Mouse (Mus musculus) erythroblast, embryonic 14.5 days (primary cell): ENCODE measurements around the gene Crb2. TPM values are rescaled to one million over a fixed set of nuclear protein-coding genes. Genes with fewer than 3 reads are reported as not detected.
A peak's percentile ranks its signal among the peaks of the same experiment; 100 is the strongest.

Experiments used
- H3K27me3 ChIP-seq: 2 replicates; pipeline ENCODE4 v1.6.1; 2012; ENCODE audit warnings: inconsistent platforms; ENCODE audit not compliant: control insufficient read depth
- H3K36me3 ChIP-seq: 2 replicates; pipeline ENCODE4 v1.6.1; 2012; ENCODE audit warnings: mild to moderate bottlenecking, inconsistent platforms; ENCODE audit not compliant: control insufficient read depth
- H3K4me1 ChIP-seq: 2 replicates; pipeline ENCODE4 v1.6.1; 2012; ENCODE audit warnings: inconsistent platforms; ENCODE audit not compliant: control insufficient read depth
- H3K4me3 ChIP-seq: replicated peaks from 2 replicates; pipeline ENCODE3; 2012; ENCODE audit warnings: moderate library complexity, mild to moderate bottlenecking, inconsistent platforms
- H3K9me3 ChIP-seq: 2 replicates; pipeline ENCODE4 v1.6.1; 2012; ENCODE audit warnings: low read length, inconsistent platforms, mixed read lengths; ENCODE audit not compliant: control insufficient read depth
- GATA1 ChIP-seq: IDR thresholded peaks from 2 replicates; pipeline ENCODE4 v1.6.1; 2012; ENCODE audit warnings: low read length, inconsistent platforms, mixed read lengths
- TAL1 ChIP-seq: IDR thresholded peaks from 3 replicates; pipeline ENCODE4 v1.6.1; 2012; ENCODE audit warnings: low read length, inconsistent platforms, mixed read lengths
- polyA plus RNA-seq: library from polyadenylated mRNA; stranded (reverse); fragments of >175 nt; gene quantifications from 2 replicates; pipeline ENCODE4 v1.2.3, GENCODE M21; 2012

Gene Crb2
- polyA plus RNA-seq, 1 experiment = not detected

DNA sequence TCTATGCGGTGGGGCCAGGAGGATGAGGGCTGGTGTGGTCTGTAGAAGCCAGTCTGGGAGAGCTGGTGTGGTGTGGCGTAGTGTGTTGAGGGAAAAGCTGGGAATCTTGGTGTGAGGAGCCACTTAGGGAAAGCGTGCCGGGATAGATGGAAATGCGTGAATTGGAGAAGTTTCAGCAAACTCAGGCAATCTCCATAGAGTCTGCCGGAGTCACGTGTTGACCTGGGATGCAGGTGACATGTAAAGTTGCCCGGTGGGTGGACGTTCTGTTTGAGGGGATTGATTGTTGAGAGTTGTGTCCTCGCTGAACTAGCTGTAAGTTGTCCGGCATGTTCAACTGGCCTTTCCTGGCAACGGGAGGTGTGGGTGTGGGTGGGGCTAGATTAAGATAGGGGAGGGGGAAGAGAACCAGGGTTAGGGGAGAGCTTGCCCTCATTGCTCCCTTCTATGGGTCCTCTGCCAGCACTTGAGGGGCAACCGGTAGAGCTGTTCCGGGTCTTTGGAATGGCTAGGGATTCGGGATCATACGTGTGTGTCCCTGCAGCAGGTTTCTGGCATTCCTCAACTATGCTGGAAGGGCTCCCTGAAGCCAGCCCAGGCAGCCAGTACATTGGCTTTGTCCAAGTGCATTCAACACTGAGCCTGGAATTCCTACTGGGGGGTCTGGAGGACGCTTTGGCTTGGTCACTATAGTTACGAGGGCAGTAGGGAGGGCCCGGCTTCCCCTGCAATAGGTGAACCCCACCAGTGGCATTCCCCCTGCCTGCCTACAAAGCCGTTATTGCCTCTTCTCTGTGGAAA, 762 bp downstream of the Crb2 start:
- peaks cover 51% of the 10 kb centered on the region for H3K27me3 ChIP-seq
- H3K4me1 ChIP-seq = peaks cover 36% of the 10 kb centered on the region
- H3K9me3 ChIP-seq = no peaks in the 10 kb centered on the region
- no peaks in the 10 kb centered on the region for H3K36me3 ChIP-seq
- TF ChIP-seq TAL1 (no peak), GATA1 (no peak)
- no peak overlapping the region for H3K4me3 ChIP-seq

GRCm38 (mm10) chr2:37777958-37778720, 2.1 kb downstream of the Crb2 start:
- peaks cover 50% of the 10 kb centered on the region for H3K27me3 ChIP-seq
- H3K36me3 ChIP-seq = no peaks in the 10 kb centered on the region
- TF ChIP-seq GATA1 = no peak
- TF ChIP-seq TAL1 = no peak
- peaks cover 34% of the 10 kb centered on the region for H3K4me1 ChIP-seq
- H3K9me3 ChIP-seq = no peaks in the 10 kb centered on the region
- no peak overlapping the region for H3K4me3 ChIP-seq

GRCm38 (mm10) chr2:37780270-37780929, 4.4 kb downstream of the Crb2 start:
- Histone ChIP-seq H3K36me3 (no peaks in the 10 kb centered on the region), H3K4me1 (peaks cover 34% of the 10 kb centered on the region), H3K27me3 (peaks cover 46% of the 10 kb centered on the region), H3K4me3 (peak overlapping the region; percentile 21), H3K9me3 (no peaks in the 10 kb centered on the region)
- TF ChIP-seq GATA1 = peak; percentile 24; the same call in 1 of the 2 replicates
- peak; percentile 65; the same call in 2 of the 3 replicates for TF ChIP-seq TAL1

DNA sequence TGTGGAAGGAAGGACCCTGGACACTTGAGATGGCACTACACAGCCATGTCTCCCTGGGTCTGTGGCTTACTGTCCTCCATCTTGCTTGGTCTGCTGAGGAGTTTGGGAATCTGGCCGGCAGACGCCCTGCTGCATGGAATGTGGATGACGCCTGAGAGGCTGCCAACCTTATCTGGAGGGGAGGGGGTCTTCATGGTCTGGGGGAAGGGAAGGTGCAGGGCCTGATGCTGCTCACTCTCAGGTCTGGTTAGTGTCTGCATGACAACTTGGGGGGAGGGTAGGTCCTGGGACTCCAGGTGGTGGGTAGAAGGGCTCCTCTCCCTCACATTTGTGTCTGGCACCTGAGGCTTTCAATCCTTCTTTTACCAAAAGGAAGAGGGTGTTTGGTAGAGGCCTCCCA, 5.4 kb downstream of the Crb2 start:
- no peaks in the 10 kb centered on the region for H3K36me3 ChIP-seq
- peaks cover 44% of the 10 kb centered on the region for H3K27me3 ChIP-seq
- peaks cover 29% of the 10 kb centered on the region for H3K4me1 ChIP-seq
- no peak overlapping the region for H3K4me3 ChIP-seq
- TF ChIP-seq GATA1 (no peak), TAL1 (no peak)
- H3K9me3 ChIP-seq = no peaks in the 10 kb centered on the region

DNA sequence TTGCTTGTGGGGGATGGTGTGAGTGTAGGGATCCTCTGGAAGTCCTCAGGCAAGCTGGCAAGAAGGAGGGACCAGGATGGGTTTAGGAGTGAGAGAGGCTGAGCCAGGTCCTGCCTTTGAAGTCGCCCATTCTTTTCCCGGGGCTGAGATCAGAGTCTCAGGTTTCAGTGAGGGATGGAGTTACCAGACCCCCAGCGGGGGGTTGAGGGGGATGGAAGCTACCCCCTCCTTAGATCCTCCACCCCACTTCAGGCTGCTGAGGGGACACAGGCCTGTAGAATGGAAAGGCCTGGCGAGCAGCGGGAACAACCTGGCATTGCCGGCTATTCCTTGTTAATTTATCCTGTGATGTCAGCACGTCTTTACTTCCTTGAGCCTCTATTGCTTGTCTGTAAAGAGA, 6.0 kb downstream of the Crb2 start:
- Histone ChIP-seq H3K9me3 (no peaks in the 10 kb centered on the region), H3K36me3 (no peaks in the 10 kb centered on the region), H3K4me1 (peaks cover 25% of the 10 kb centered on the region), H3K4me3 (no peak overlapping the region), H3K27me3 (peaks cover 43% of the 10 kb centered on the region)
- TF ChIP-seq TAL1 (no peak), GATA1 (no peak)

DNA sequence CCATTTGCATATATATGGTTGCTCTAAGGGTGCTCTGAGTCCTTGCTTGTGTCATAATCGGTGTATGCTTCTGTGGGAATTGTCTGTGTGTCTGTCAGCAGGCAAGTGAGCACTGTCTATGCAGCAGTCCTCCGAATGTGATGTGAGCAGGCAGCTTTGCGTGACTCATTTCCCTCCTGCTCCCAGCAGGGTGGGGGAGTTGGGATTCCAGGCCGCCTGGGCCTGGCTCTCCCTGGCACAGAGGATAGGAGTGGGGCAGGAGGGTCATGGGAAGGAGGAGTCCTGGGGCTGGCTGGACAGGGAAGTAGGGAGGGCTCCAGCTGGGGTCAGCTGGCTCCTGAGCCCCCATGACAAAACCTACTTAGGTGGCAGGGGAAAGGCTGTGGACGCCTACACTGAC, 8.4 kb downstream of the Crb2 start:
- Histone ChIP-seq H3K36me3 (no peaks in the 10 kb centered on the region), H3K4me1 (peaks cover 19% of the 10 kb centered on the region), H3K9me3 (no peaks in the 10 kb centered on the region), H3K4me3 (no peak overlapping the region), H3K27me3 (peaks cover 40% of the 10 kb centered on the region)
- TF ChIP-seq TAL1 (no peak), GATA1 (no peak)

GRCm38 (mm10) chr2:37786461-37786860, 10.4 kb downstream of the Crb2 start:
- Histone ChIP-seq H3K36me3 (no peaks in the 10 kb centered on the region), H3K27me3 (peaks cover 39% of the 10 kb centered on the region), H3K4me3 (no peak overlapping the region), H3K9me3 (no peaks in the 10 kb centered on the region), H3K4me1 (no peaks in the 10 kb centered on the region)
- TF ChIP-seq GATA1 (no peak), TAL1 (no peak)

DNA sequence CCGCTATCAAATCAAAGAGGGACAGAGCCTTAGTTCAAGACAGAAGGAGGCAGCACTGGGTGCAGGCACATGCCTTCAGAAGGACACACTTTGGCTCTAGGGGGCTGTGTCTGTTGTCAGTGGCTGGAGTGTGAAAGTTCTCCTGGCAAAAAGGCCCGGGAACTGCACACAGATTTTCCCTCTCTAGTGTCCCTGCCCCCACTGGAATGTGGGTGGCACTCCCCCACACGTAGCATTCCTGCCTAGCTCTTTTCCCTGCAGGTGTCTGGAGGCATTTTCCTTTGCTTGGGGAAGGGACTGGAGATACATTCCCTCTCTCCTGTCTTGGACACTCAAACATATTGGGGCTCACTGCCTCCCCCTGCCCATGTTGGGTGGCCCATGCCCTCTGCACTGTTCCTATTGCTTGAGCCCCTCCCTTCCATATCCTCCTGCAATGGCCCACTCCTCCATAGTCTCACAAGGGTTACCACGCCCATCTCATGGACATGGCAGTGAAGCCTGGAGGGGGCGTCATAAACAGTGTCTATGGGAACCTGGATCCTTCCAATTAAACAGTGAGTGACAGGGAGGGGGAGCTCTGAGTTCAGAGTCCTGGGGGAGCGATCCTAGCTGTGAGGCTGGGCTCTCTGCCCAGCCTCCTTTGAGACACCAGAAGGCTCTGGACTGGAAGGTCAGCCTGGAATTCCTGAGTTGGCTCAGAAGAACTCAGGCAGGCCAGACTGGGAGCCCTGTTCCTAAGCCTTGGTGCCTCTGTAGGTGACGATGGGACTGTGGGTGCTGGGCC, 12.3 kb downstream of the Crb2 start:
- Histone ChIP-seq H3K4me3 (no peak overlapping the region), H3K27me3 (peaks cover 46% of the 10 kb centered on the region), H3K4me1 (no peaks in the 10 kb centered on the region), H3K9me3 (peaks cover 2% of the 10 kb centered on the region; the same call in 1 of the 2 replicates), H3K36me3 (no peaks in the 10 kb centered on the region)
- no peak for TF ChIP-seq TAL1
- no peak for TF ChIP-seq GATA1
